Mouse (Mus musculus) myocyte (in vitro differentiated cells): ENCODE results near the gene Olig2. TPM values are rescaled to one million over a fixed set of nuclear protein-coding genes. Genes with fewer than 3 reads are reported as not detected.

ENCODE experiments used
- H3K27me3 ChIP-seq: one replicate; pipeline ENCODE4 v1.6.1; 2011; ENCODE audit not compliant: control insufficient read depth, insufficient read depth, insufficient read length
- H3K36me3 ChIP-seq: one replicate; pipeline ENCODE4 v1.6.1; 2011; ENCODE audit not compliant: control insufficient read depth, insufficient read depth
- H3K4me2 ChIP-seq: one replicate; pipeline ENCODE4 v1.6.1; 2011; ENCODE audit warnings: low read depth, control low read depth
- H3K4me3 ChIP-seq: one replicate; pipeline ENCODE4 v1.5.1; 2011; ENCODE audit warnings: mild to moderate bottlenecking, control low read depth, moderate library complexity
- H3K79me2 ChIP-seq: one replicate; pipeline ENCODE4 v1.6.1; 2011; ENCODE audit not compliant: control insufficient read depth, insufficient read depth
- H3ac ChIP-seq: one replicate; pipeline ENCODE4 v1.6.1; 2011; ENCODE audit not compliant: control insufficient read depth, insufficient read length
- CEBPB ChIP-seq: IDR thresholded peaks from 2 replicates; pipeline ENCODE4 v1.6.1; 2011; ENCODE audit warnings: mild to moderate bottlenecking, moderate library complexity; ENCODE audit not compliant: poor library complexity, insufficient read depth, severe bottlenecking
- E2F4 ChIP-seq: IDR thresholded peaks from one replicate; pipeline ENCODE4 v1.6.1; 2011; ENCODE audit warnings: mild to moderate bottlenecking, control low read depth, moderate library complexity; ENCODE audit not compliant: insufficient read depth
- MAX ChIP-seq: IDR thresholded peaks from one replicate; pipeline ENCODE4 v1.6.1; 2011; ENCODE audit warnings: low read depth, mild to moderate bottlenecking, control low read depth
- MYOD1 ChIP-seq, 3 experiments: IDR thresholded peaks; one replicate each; pipeline ENCODE4 v1.6.1; 2011; ENCODE audit warnings: control low read depth in 2 of 3, low read depth in 2 of 3, mild to moderate bottlenecking in 2 of 3, moderate library complexity in 1 of 3; ENCODE audit not compliant: insufficient read length in 2 of 3, control insufficient read depth in 1 of 3
- MYOG ChIP-seq, 3 experiments: IDR thresholded peaks; one replicate each; pipeline ENCODE4 v1.6.1; 2011; ENCODE audit warnings: control low read depth in 2 of 3, low read depth in 2 of 3, mild to moderate bottlenecking in 2 of 3; ENCODE audit not compliant: insufficient read length in 2 of 3, control insufficient read depth in 1 of 3, insufficient read depth in 1 of 3
- POLR2A ChIP-seq: IDR thresholded peaks from one replicate; pipeline ENCODE4 v1.6.1; 2011; ENCODE audit warnings: low read depth, mild to moderate bottlenecking, control low read depth, moderate library complexity; ENCODE audit not compliant: insufficient read length
- POLR2AphosphoS2 ChIP-seq: IDR thresholded peaks from one replicate; pipeline ENCODE4 v1.6.1; 2011; ENCODE audit warnings: low read depth, control low read depth; ENCODE audit not compliant: insufficient read length
- REST ChIP-seq: IDR thresholded peaks from one replicate; pipeline ENCODE4 v1.6.1; 2011; ENCODE audit warnings: mild to moderate bottlenecking, control low read depth, moderate library complexity; ENCODE audit not compliant: insufficient read depth, insufficient read length
- SRF ChIP-seq: IDR thresholded peaks from one replicate; pipeline ENCODE4 v1.6.1; 2011; ENCODE audit warnings: low read depth; ENCODE audit not compliant: control insufficient read depth, insufficient read length
- TCF12 ChIP-seq: IDR thresholded peaks from one replicate; pipeline ENCODE4 v1.6.1; 2011; ENCODE audit warnings: mild to moderate bottlenecking, control low read depth; ENCODE audit not compliant: poor library complexity, insufficient read depth, severe bottlenecking
- TCF3 ChIP-seq: IDR thresholded peaks from one replicate; pipeline ENCODE4 v1.6.1; 2011; ENCODE audit warnings: low read depth, control low read depth; ENCODE audit not compliant: insufficient read length
- USF1 ChIP-seq: IDR thresholded peaks from one replicate; pipeline ENCODE4 v1.6.1; 2011; ENCODE audit warnings: low read depth, mild to moderate bottlenecking, control low read depth, moderate library complexity
- polyA plus RNA-seq: library from polyadenylated mRNA; unstranded; fragments of >200 nt; fragmentation: generic; extraction: Trizol; gene quantifications from one replicate; pipeline ENCODE4 v1.2.1, GENCODE M21; 2012; ENCODE audit warnings: missing spikeins

The Olig2 gene
- polyA plus RNA-seq, 1 experiment, result not detected

- Histone ChIP-seq H3ac (no peak overlapping the region), H3K79me2 (no peaks in the 10 kb centered on the region), H3K36me3 (no peaks in the 10 kb centered on the region), H3K4me2 (no peak overlapping the region), H3K27me3 (no peaks in the 10 kb centered on the region), H3K4me3 (no peak overlapping the region)
- TF ChIP-seq CEBPB (no peak), SRF (no peak), E2F4 (no peak), POLR2A (no peak), TCF12 (no peak), MAX (no peak), REST (no peak), TCF3 (no peak), USF1 (no peak), MYOD1 (IDR thresholded peaks at IDR 0.05; ENCODE audit: control insufficient read depth in 1 of 3, insufficient read length in 2 of 3, low read depth in 2 of 3) (no peak)
Observed at GRCm38 (mm10) chr16:91206371-91206770, 18.9 kb upstream of the Olig2 start.

- no peaks in the 10 kb centered on the region for H3K79me2 ChIP-seq
- no peak overlapping the region for H3K4me2 ChIP-seq
- peaks cover 48% of the 10 kb centered on the region for H3K27me3 ChIP-seq
- TF ChIP-seq TCF12 (no peak), CEBPB (no peak), SRF (no peak), REST (no peak), POLR2A (no peak), MYOD1 (IDR thresholded peaks at IDR 0.05; ENCODE audit: control insufficient read depth in 1 of 3, insufficient read length in 2 of 3, low read depth in 2 of 3) (no peak), TCF3 (no peak), MAX (no peak), USF1 (no peak), MYOG (IDR thresholded peaks at IDR 0.05; ENCODE audit: control insufficient read depth in 1 of 3, insufficient read depth in 1 of 3, insufficient read length in 2 of 3, low read depth in 2 of 3) (no peak), POLR2AphosphoS2 (no peak), E2F4 (no peak)
- H3K4me3 ChIP-seq, result no peak overlapping the region
- no peak overlapping the region for H3ac ChIP-seq
- H3K36me3 ChIP-seq, result no peaks in the 10 kb centered on the region
Observed at GRCm38 (mm10) chr16:91217077-91217476, 8.2 kb upstream of the Olig2 start.

DNA sequence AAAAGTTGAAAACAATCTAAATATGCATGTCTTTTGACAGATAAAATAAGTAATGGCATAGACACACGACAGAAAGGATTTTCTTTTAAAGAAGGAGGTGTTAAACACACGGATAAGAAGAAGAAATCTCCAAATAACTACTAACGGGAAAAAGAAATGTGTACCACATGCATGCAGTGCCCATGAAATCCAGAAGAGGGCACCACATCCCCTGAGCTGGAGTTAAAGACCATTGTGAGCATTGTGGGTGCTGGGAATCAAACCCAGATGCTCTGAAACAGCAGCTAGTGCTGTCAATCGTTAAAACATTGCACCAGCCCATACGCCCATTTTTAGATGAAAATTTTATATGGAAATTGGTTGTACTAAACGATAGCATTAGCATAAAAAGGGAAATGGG, 7.3 kb upstream of the Olig2 start:
- Histone ChIP-seq H3K4me3 (no peak overlapping the region), H3K36me3 (no peaks in the 10 kb centered on the region), H3K4me2 (no peak overlapping the region), H3K79me2 (no peaks in the 10 kb centered on the region), H3ac (no peak overlapping the region), H3K27me3 (peaks cover 50% of the 10 kb centered on the region)
- TF ChIP-seq REST (no peak), TCF12 (no peak), SRF (no peak), CEBPB (no peak), MAX (no peak), MYOG (IDR thresholded peaks at IDR 0.05; ENCODE audit: control insufficient read depth in 1 of 3, insufficient read depth in 1 of 3, insufficient read length in 2 of 3, low read depth in 2 of 3) (no peak), POLR2AphosphoS2 (no peak), USF1 (no peak), POLR2A (no peak), TCF3 (no peak), MYOD1 (IDR thresholded peaks at IDR 0.05; ENCODE audit: control insufficient read depth in 1 of 3, insufficient read length in 2 of 3, low read depth in 2 of 3) (no peak), E2F4 (no peak)

GRCm38 (mm10) chr16:91219246-91219645, 6.0 kb upstream of the Olig2 start:
- Histone ChIP-seq H3K27me3 (peaks cover 51% of the 10 kb centered on the region), H3K4me2 (no peak overlapping the region), H3K4me3 (no peak overlapping the region), H3K36me3 (no peaks in the 10 kb centered on the region), H3ac (no peak overlapping the region), H3K79me2 (no peaks in the 10 kb centered on the region)
- TF ChIP-seq CEBPB (no peak), POLR2AphosphoS2 (no peak), MYOG (IDR thresholded peaks at IDR 0.05; ENCODE audit: control insufficient read depth in 1 of 3, insufficient read depth in 1 of 3, insufficient read length in 2 of 3, low read depth in 2 of 3) (no peak), MYOD1 (IDR thresholded peaks at IDR 0.05; ENCODE audit: control insufficient read depth in 1 of 3, insufficient read length in 2 of 3, low read depth in 2 of 3) (no peak), TCF12 (no peak), E2F4 (no peak), USF1 (no peak), TCF3 (no peak), SRF (no peak), POLR2A (no peak), REST (no peak)

- Histone ChIP-seq H3K4me2 (no peak overlapping the region), H3K36me3 (no peaks in the 10 kb centered on the region), H3K4me3 (no peak overlapping the region), H3K27me3 (peaks cover 81% of the 10 kb centered on the region), H3ac (no peak overlapping the region), H3K79me2 (no peaks in the 10 kb centered on the region)
- no peak for TF ChIP-seq E2F4
- no peak for TF ChIP-seq MYOG (IDR thresholded peaks at IDR 0.05; ENCODE audit: control insufficient read depth in 1 of 3, insufficient read depth in 1 of 3, insufficient read length in 2 of 3, low read depth in 2 of 3)
- no peak for TF ChIP-seq POLR2AphosphoS2
- TF ChIP-seq POLR2A, result no peak
- no peak for TF ChIP-seq USF1
- TF ChIP-seq CEBPB, result no peak
- no peak for TF ChIP-seq MAX
- no peak for TF ChIP-seq TCF3
- TF ChIP-seq MYOD1 (IDR thresholded peaks at IDR 0.05; ENCODE audit: control insufficient read depth in 1 of 3, insufficient read length in 2 of 3, low read depth in 2 of 3), result no peak
- TF ChIP-seq REST, result no peak
- TF ChIP-seq TCF12, result no peak
- no peak for TF ChIP-seq SRF
Observed at GRCm38 (mm10) chr16:91222171-91222642, 3.0 kb upstream of the Olig2 start.
